Comparison of ENCODE assay signal across 8 mouse cellular contexts in the genomic region with DNA sequence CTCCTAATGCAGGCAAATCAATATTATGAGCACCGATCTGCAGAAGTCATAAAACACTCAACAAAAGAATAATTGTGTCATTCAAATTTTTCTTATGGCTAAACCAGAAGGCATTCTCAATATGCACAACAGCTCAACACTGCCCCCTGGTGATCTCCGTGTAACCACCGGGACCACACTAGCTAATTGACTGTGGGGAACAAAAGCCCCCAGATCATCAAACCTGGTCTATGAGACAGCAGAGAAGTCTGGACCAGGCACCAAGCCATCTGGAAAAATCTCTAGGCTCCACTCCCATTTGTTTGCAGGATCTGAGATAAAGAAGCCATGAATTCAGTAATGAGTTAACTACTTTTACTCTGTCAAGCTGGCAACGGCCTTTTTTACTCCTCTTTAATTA. TPM values are rescaled to one million over a fixed set of nuclear protein-coding genes. Genes with fewer than 3 reads are reported as not detected.
DNase-seq lines count a peak whose midpoint lies in the region; ATAC-seq and TF ChIP-seq lines count a peak whose summit lies in the region.
"Had no signal": no experiment of that assay in that cellular context is flagged by ENCODE, and none has a peak within 500 bp of the region (broad histone marks: within the 10 kb centered on the region; RNA-seq: fewer than 3 reads in every experiment).

No protein-coding gene starts in this region.

- H3K4me3 ChIP-seq in G1E (ENCODE audit: low read depth, low read length): no peak overlapping the region
- H3K4me3 ChIP-seq in bone marrow, adult 2 months (replicated peaks; ENCODE audit: control insufficient read depth, low read depth, low read length): no peak overlapping the region
- H3K4me3 ChIP-seq: neural tube, embryonic 12.5 days had no signal

- TF ChIP-seq POLR2A in bone marrow, adult 2 months (IDR thresholded peaks at IDR 0.05; ENCODE audit: borderline replicate concordance, control insufficient read depth, low read depth, low read length): no peak

- H3K4me1 ChIP-seq in G1E (ENCODE audit: insufficient read depth, low read depth, low read length): no peaks in the 10 kb centered on the region
- no peaks in the 10 kb centered on the region; the same call in 1 of the 2 replicates for H3K4me1 ChIP-seq in bone marrow, adult 2 months (ENCODE audit: control insufficient read depth, insufficient read depth, low read length)
- H3K4me1 ChIP-seq: neural tube, embryonic 12.5 days had no signal

- H3K27me3 ChIP-seq in G1E (ENCODE audit: insufficient read depth, low read length): peaks cover 7% of the 10 kb centered on the region
- H3K27me3 ChIP-seq: neural tube, embryonic 12.5 days had no signal

- TF ChIP-seq CTCF in G1E (IDR thresholded peaks at IDR 0.05; ENCODE audit: low read depth, low read length): peak; percentile 51; the same call in 1 of the 2 replicates
- TF ChIP-seq CTCF in bone marrow, adult 2 months (IDR thresholded peaks at IDR 0.05; ENCODE audit: control insufficient read depth, insufficient read depth, low read length): peak; percentile 54

- no peak overlapping the region for H3K27ac ChIP-seq in bone marrow, adult 2 months (ENCODE audit: control insufficient read depth, insufficient read depth, low read depth, low read length, poor library complexity)
- H3K27ac ChIP-seq: neural tube, embryonic 12.5 days had no signal

- peak; percentile 54 for DNase-seq in layer of hippocampus, adult 11-12 months (ENCODE audit: low spot score)
- no peak for DNase-seq in layer of hippocampus, adult 9-10 months (ENCODE audit: low spot score)
- peak; percentile 13 for DNase-seq in G1E (ENCODE audit: low spot score)
- peak; percentile 45 to 57 for DNase-seq in frontal cortex, postnatal 25 days (ENCODE audit: low spot score in 2 of 2)
- peak; percentile 69 for DNase-seq in left cerebral cortex, postnatal 4 days
- DNase-seq in spleen, postnatal 36 days (ENCODE audit: low spot score in 2 of 2): peak; percentile 14 to 15

- H3K36me3 ChIP-seq in G1E (replicated peaks): no peaks in the 10 kb centered on the region
- H3K36me3 ChIP-seq: neural tube, embryonic 12.5 days had no signal

- WGBS in bone marrow, adult 2 months: 60% methylated on average over 4 of the region's 4 CpGs

- intact Hi-C loops in left cerebral cortex, postnatal 4 days (cut with DNase I): no loop called here

- no peaks in the 10 kb centered on the region for H3K9me3 ChIP-seq in G1E (replicated peaks)
- H3K9me3 ChIP-seq: neural tube, embryonic 12.5 days had no signal

- ATAC-seq in G1E (ENCODE audit: extremely low read depth, insufficient number of reproducible peaks, low FRiP score, poor library complexity, severe bottlenecking): no peak

RNA-seq across cellular contexts. Expression of a gene that starts 50.2 kb away (rescaled TPM):
- total RNA-seq in G1E (2014; fragmentation: Nextera tagmentation) (49.7 and 50.1 TPM in 2 replicates), G1E (2017) (60.3 and 72.6 TPM in 2 replicates)
- polyA plus RNA-seq in G1E (2012): 2.0 and 4.4 TPM in 2 replicates
- polyA plus RNA-seq in bone marrow, adult 2 months (2011; ENCODE audit: insufficient read depth, insufficient read length, low replicate concordance, missing spikeins): 6.4 and 13.5 TPM in 2 replicates
- 10 to 100 TPM; 29.7 to 30.3 TPM for total RNA-seq in left cerebral cortex, postnatal 4 days (2021)
